Mouse (Mus musculus): ENCODE data around the gene Mccc2. TPM values are rescaled to one million over a fixed set of nuclear protein-coding genes. Genes with fewer than 3 reads are reported as not detected.
A peak's percentile ranks its signal among the peaks of the same experiment; 100 is the strongest.
"Not testable (repeated sequence)": the region's sequence is repeated elsewhere in the genome, so short reads cannot be mapped to it uniquely, and the experiment has no call there.

The Mccc2 gene
- 35.5 and 39.9 TPM in 2 replicates for polyA plus RNA-seq (2014; fragmentation: Nextera tagmentation; extraction: Ambion mirVana)

DNA sequence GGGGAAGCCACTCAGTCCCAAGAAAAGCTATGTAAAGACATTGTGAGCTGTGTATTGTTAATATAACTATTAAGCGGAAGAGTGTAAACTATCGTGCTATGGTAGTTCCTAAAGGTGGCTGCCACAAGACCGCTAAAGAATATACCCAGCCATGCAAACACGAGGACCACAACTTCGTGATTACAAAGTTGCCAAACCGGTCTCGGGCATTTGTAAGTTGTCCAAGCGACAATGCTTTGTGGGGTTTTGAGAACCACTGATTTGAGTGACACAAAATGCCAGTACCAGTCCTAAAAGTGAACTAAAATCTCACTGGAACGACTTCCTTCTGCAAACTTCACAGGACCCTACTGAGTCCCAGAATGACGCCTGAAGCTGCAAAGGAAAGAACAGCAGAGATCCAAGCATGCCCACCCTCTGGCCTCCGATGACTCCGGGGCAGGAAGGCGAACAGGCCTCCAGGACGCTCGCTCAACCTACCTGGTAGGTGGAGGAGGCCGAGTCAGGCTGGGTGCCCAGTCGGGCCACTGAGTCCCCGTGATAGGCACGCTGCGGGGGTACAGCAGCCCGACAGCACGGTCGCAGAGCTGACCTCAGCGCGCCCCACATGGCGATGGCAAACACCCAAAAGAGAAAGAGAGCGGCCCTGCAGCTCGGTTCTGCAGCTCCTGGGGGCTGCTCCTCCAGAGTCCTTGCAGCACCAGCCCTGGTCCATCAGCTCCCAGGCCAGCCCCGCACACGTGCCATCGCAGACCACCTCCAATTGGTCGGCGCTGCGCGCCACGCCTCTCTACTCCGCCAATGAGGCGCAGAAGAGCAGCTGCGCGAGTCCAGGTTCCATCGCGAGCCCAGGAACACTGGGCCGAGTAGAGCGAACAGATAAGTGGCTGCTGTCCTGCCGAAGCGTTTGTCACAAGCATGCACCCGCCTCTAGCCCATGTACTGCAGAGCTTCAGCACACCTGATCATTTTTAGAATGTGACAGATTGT lies at the start of gene Mccc2:
Mccc2 (minus strand) TSS at position 734 of the 990 bp plus-strand sequence.
- Histone ChIP-seq H3K36me3 (ENCODE audit: control insufficient read depth, insufficient read depth, low read length) (no peaks in the 10 kb centered on the region), H3K9ac (ENCODE audit: low read length) (peak within 1 kb of the TSS; percentile 80), H3K4me3 (ENCODE audit: low read depth, low read length) (peak within 1 kb of the TSS; percentile 61), H3K27ac (ENCODE audit: low read depth, low read length) (no peak within 1 kb of the TSS), H3K27me3 (ENCODE audit: control insufficient read depth, insufficient read depth, low read length) (no peaks in the 10 kb centered on the region), H3K9me3 (ENCODE audit: control insufficient read depth, low read length) (no peaks in the 10 kb centered on the region), H3K4me2 (peak within 1 kb of the TSS; percentile 74), H3K4me1 (ENCODE audit: control insufficient read depth, insufficient read depth, low read length) (peaks cover 4% of the 10 kb centered on the region; the same call in 1 of the 2 replicates)
- 5% methylated on average over 47 of the region's 47 CpGs for WGBS
- ATAC-seq (ENCODE audit: low FRiP score) (peak; percentile 100), DNase-seq (ENCODE audit: low spot score, missing footprints) (peak; percentile 97)

DNA sequence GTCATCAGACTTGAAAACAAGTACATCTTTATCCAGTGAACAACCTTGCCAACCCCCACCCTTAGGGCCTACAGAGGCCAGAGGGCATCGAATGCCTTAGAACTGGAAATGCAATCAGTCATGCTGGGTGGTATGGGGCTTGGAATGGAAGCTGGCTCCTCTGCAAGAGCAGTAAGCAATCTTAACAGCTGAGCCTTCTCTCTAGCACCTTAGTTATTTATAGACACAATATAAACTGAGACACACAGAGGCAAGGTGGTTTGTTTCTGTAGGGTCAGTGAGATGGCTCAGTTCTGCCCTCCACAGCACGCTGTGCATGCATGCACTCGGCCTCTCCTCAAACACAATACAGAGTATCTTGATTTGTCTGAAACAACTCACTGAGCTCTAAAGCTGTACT lies 48.5 kb upstream of the Mccc2 start:
- H3K4me2 ChIP-seq: no peak overlapping the region
- no peaks in the 10 kb centered on the region for H3K4me1 ChIP-seq (ENCODE audit: control insufficient read depth, insufficient read depth, low read length)
- H3K4me3 ChIP-seq (ENCODE audit: low read depth, low read length): no peak overlapping the region
- ATAC-seq (ENCODE audit: low FRiP score): no peak
- H3K9me3 ChIP-seq (ENCODE audit: control insufficient read depth, low read length): no peaks in the 10 kb centered on the region
- DNase-seq (ENCODE audit: low spot score, missing footprints): no peak
- 98% methylated on average over 3 of the region's 3 CpGs for WGBS
- peaks cover 19% of the 10 kb centered on the region; the same call in 1 of the 2 replicates for H3K36me3 ChIP-seq (ENCODE audit: control insufficient read depth, insufficient read depth, low read length)
- H3K27ac ChIP-seq (ENCODE audit: low read depth, low read length): no peak overlapping the region
- H3K27me3 ChIP-seq (ENCODE audit: control insufficient read depth, insufficient read depth, low read length): no peaks in the 10 kb centered on the region
- H3K9ac ChIP-seq (ENCODE audit: low read length): no peak overlapping the region

DNA sequence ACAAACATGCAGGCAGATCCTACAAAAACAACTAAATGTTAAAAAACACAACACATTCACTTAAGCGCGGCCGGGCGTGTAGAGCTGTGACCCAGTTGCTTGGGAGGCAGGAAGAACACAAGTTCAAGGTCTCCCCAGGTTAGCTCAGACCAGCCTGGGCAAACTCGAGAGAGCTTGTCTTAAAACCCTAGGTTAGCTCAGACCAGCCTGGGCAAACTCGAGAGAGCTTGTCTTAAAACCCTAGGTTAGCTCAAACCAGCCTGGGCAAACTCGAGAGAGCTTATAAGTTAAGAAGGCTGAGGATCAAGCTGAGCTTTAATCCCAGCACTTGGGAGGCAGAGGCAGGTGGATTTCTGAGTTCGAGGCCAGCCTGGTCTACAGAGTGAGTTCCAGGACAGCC lies 42.3 kb upstream of the Mccc2 start:
- not testable (repeated sequence) for H3K27ac ChIP-seq (ENCODE audit: low read depth, low read length); H3K9ac ChIP-seq (ENCODE audit: low read length); H3K9me3 ChIP-seq (ENCODE audit: control insufficient read depth, low read length); H3K27me3 ChIP-seq (ENCODE audit: control insufficient read depth, insufficient read depth, low read length); DNase-seq (ENCODE audit: low spot score, missing footprints); H3K4me1 ChIP-seq (ENCODE audit: control insufficient read depth, insufficient read depth, low read length); H3K4me2 ChIP-seq; ATAC-seq (ENCODE audit: low FRiP score); H3K4me3 ChIP-seq (ENCODE audit: low read depth, low read length)
- 93% methylated on average over 8 of the region's 8 CpGs for WGBS
- peaks cover 16% of the 10 kb centered on the region for H3K36me3 ChIP-seq (ENCODE audit: control insufficient read depth, insufficient read depth, low read length)

DNA sequence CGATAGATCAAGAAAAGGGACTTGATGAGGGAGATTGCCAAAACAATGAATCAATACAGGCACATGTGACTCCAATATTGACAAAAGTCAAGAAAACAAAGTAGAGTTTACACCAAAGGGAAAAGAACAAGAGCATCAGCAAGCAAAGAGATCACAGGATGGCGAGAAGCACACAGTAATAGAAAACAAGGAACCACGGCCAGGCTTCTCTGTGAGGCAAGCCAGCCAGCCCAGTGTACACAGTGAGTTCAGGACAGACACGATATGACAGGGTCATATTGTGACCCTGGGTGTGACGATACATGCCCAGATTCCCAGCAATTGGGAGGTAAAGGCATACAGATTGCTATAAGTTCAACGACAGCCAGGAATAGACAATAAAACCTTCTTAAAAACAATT lies 10.6 kb upstream of the Mccc2 start:
- H3K4me1 ChIP-seq (ENCODE audit: control insufficient read depth, insufficient read depth, low read length): no peaks in the 10 kb centered on the region
- no peak for DNase-seq (ENCODE audit: low spot score, missing footprints)
- no peak overlapping the region for H3K9ac ChIP-seq (ENCODE audit: low read length)
- H3K4me3 ChIP-seq (ENCODE audit: low read depth, low read length): no peak overlapping the region
- H3K27ac ChIP-seq (ENCODE audit: low read depth, low read length): no peak overlapping the region
- no peaks in the 10 kb centered on the region for H3K27me3 ChIP-seq (ENCODE audit: control insufficient read depth, insufficient read depth, low read length)
- H3K36me3 ChIP-seq (ENCODE audit: control insufficient read depth, insufficient read depth, low read length): peaks cover 15% of the 10 kb centered on the region
- ATAC-seq (ENCODE audit: low FRiP score): no peak
- H3K9me3 ChIP-seq (ENCODE audit: control insufficient read depth, low read length): no peaks in the 10 kb centered on the region
- WGBS: 94% methylated on average over 6 of the region's 6 CpGs
- H3K4me2 ChIP-seq: no peak overlapping the region

DNA sequence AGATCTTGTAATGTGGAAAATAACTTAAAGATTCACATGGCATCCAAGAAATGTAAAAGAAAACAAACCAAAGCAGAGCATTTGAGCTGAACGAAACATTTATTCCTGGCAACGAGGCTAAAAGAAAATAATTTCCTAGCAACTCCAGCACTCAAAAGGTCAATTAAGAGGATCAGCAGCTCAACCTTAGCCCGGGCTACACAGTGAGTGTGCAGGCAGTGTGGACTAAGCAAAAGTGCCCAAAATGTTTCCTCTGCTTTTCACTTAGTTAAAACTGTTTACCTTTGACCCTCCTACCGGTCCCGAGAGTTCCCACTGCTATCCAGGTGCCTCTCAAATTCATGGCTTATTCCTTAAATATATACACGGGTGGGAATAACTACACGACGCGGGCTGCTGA lies 1.5 kb upstream of the Mccc2 start:
- Histone ChIP-seq H3K9me3 (ENCODE audit: control insufficient read depth, low read length) (no peaks in the 10 kb centered on the region), H3K36me3 (ENCODE audit: control insufficient read depth, insufficient read depth, low read length) (no peaks in the 10 kb centered on the region), H3K9ac (ENCODE audit: low read length) (no peak overlapping the region), H3K4me1 (ENCODE audit: control insufficient read depth, insufficient read depth, low read length) (peaks cover 4% of the 10 kb centered on the region; the same call in 1 of the 2 replicates), H3K4me3 (ENCODE audit: low read depth, low read length) (no peak overlapping the region), H3K27ac (ENCODE audit: low read depth, low read length) (no peak overlapping the region), H3K4me2 (no peak overlapping the region), H3K27me3 (ENCODE audit: control insufficient read depth, insufficient read depth, low read length) (no peaks in the 10 kb centered on the region)
- WGBS: 91% methylated on average over 9 of the region's 9 CpGs
- DNase-seq (ENCODE audit: low spot score, missing footprints): no peak
- no peak for ATAC-seq (ENCODE audit: low FRiP score)

DNA sequence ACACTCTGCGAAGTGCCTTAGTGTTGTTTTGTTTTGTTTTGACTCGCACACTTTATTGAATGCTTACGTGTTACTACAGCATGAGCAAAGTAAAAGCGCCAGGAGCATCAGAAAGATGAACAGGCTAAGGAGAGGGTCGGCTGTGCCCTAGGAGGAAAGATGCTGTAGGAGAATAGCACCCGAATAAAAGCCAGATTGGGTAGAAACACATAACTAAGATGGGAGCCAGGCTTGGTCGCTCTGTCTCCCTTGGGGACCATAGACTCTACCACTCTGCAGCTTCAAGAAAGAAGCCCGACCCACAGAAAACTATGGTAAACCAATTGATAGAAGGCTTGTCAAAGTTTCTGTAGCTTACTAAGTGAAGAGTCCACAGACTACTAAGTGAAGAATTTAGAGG lies 498 bp upstream of the Mccc2 start:
- no peak for DNase-seq (ENCODE audit: low spot score, missing footprints)
- H3K4me1 ChIP-seq (ENCODE audit: control insufficient read depth, insufficient read depth, low read length): peaks cover 4% of the 10 kb centered on the region; the same call in 1 of the 2 replicates
- H3K4me3 ChIP-seq (ENCODE audit: low read depth, low read length): peak overlapping the region; percentile 61
- H3K27me3 ChIP-seq (ENCODE audit: control insufficient read depth, insufficient read depth, low read length): no peaks in the 10 kb centered on the region
- H3K9me3 ChIP-seq (ENCODE audit: control insufficient read depth, low read length): no peaks in the 10 kb centered on the region
- WGBS: 13% methylated on average over 8 of the region's 8 CpGs
- ATAC-seq (ENCODE audit: low FRiP score): no peak; the same call in 1 of the 2 replicates
- H3K9ac ChIP-seq (ENCODE audit: low read length): peak overlapping the region; percentile 80
- peak overlapping the region; percentile 74 for H3K4me2 ChIP-seq
- H3K36me3 ChIP-seq (ENCODE audit: control insufficient read depth, insufficient read depth, low read length): no peaks in the 10 kb centered on the region
- no peak overlapping the region for H3K27ac ChIP-seq (ENCODE audit: low read depth, low read length)

GRCm38 (mm10) chr13:100005911-100006496 lies 9.4 kb downstream of the Mccc2 start:
- no peaks in the 10 kb centered on the region for H3K36me3 ChIP-seq (ENCODE audit: control insufficient read depth, insufficient read depth, low read length)
- ATAC-seq (ENCODE audit: low FRiP score): no peak
- no peak overlapping the region for H3K4me3 ChIP-seq (ENCODE audit: low read depth, low read length)
- H3K9me3 ChIP-seq (ENCODE audit: control insufficient read depth, low read length): no peaks in the 10 kb centered on the region
- H3K27ac ChIP-seq (ENCODE audit: low read depth, low read length): no peak overlapping the region
- no peak overlapping the region for H3K9ac ChIP-seq (ENCODE audit: low read length)
- no peak overlapping the region for H3K4me2 ChIP-seq
- no peaks in the 10 kb centered on the region for H3K4me1 ChIP-seq (ENCODE audit: control insufficient read depth, insufficient read depth, low read length)
- 91% methylated on average over 12 of the region's 12 CpGs for WGBS
- no peaks in the 10 kb centered on the region for H3K27me3 ChIP-seq (ENCODE audit: control insufficient read depth, insufficient read depth, low read length)
- DNase-seq (ENCODE audit: low spot score, missing footprints): no peak

GRCm38 (mm10) chr13:100001790-100002196 lies 13.6 kb downstream of the Mccc2 start:
- Histone ChIP-seq H3K27me3 (ENCODE audit: control insufficient read depth, insufficient read depth, low read length) (no peaks in the 10 kb centered on the region), H3K27ac (ENCODE audit: low read depth, low read length) (no peak overlapping the region), H3K9ac (ENCODE audit: low read length) (no peak overlapping the region), H3K36me3 (ENCODE audit: control insufficient read depth, insufficient read depth, low read length) (no peaks in the 10 kb centered on the region), H3K4me3 (ENCODE audit: low read depth, low read length) (no peak overlapping the region), H3K9me3 (ENCODE audit: control insufficient read depth, low read length) (no peaks in the 10 kb centered on the region), H3K4me1 (ENCODE audit: control insufficient read depth, insufficient read depth, low read length) (no peaks in the 10 kb centered on the region), H3K4me2 (no peak overlapping the region)
- ATAC-seq (ENCODE audit: low FRiP score) (0 out of 2 replicates have a peak, but pooled peaks have one; percentile 57), DNase-seq (ENCODE audit: low spot score, missing footprints) (peak; percentile 92)
- 40% methylated on average over 5 of the region's 5 CpGs for WGBS

- Histone ChIP-seq H3K27ac (ENCODE audit: low read depth, low read length) (no peak overlapping the region), H3K4me2 (no peak overlapping the region), H3K36me3 (ENCODE audit: control insufficient read depth, insufficient read depth, low read length) (no peaks in the 10 kb centered on the region), H3K9me3 (ENCODE audit: control insufficient read depth, low read length) (no peaks in the 10 kb centered on the region), H3K4me1 (ENCODE audit: control insufficient read depth, insufficient read depth, low read length) (no peaks in the 10 kb centered on the region), H3K27me3 (ENCODE audit: control insufficient read depth, insufficient read depth, low read length) (no peaks in the 10 kb centered on the region), H3K9ac (ENCODE audit: low read length) (no peak overlapping the region), H3K4me3 (ENCODE audit: low read depth, low read length) (no peak overlapping the region)
- WGBS: 89% methylated on average over 3 of the region's 3 CpGs
- no peak for DNase-seq (ENCODE audit: low spot score, missing footprints)
- ATAC-seq (ENCODE audit: low FRiP score): no peak
Observed at GRCm38 (mm10) chr13:99999078-99999477, 16.4 kb downstream of the Mccc2 start.
